Mouse (Mus musculus) lung, postnatal 10 days (tissue): ENCODE results near the gene Nfkbiz.

Source experiments
- DNase-seq: peaks from one replicate; pipeline ENCODE4 v3.0.0; 2021

Nfkbiz gene

DNA sequence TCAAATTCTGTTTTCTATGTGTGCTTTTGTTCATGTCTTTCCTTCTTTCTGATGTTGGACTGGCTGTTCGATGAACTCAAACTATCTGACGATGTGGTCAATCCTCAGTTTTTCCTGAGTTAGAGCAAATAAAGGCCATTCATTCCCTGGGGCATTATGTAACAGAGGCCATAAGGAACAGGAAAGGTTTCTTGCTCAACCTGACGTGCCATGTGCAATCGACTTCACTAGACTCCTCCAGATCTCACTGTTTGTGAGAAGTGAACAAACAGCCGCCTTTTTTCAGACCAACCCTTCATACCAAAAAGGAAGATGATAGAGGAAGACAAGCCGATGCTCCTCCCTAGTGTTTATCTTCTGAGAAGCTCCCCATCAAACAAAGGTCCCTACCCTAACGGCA lies 48.4 kb downstream of the Nfkbiz start:
- no peak for DNase-seq

DNA sequence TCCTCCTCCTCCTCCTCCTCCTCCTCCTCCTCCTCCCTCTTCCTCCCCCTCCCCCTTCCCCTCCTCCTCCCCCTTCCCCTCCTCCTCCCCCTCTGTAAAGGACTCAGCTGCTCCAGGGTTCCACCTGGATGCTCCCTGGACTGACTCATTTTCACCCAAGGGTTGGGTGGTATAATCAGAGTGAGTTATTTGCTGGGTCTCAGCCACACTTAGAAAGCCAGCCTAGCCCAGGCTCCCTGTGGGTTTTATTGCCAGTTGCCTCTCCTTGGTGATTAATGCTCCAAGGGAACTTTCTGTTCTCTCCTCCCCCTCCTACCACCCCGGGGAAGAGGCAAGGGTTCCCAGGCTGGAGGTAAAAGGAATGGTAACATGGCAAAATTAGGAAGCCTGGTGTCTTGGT lies 49.4 kb downstream of the Nfkbiz start:
- no peak for DNase-seq

DNA sequence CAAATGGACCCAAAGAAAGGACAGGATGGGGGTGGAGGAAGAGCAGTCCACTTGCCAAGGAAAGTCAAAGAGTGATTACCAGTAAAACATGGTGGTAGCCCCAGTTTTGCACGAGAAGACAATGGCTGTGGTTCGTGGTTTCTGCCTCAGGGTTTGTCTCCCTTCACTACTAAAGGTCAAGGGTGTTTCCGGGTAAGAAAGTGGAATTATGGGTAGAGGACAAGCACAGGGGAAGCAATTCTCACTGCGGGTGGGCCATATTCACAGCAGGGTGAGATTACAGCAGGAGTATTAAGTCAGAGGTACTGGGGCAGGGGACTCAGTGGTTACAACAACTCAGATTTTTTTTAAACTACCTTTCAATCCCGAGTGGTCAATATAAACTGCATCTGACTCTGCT lies 50.0 kb downstream of the Nfkbiz start:
- DNase-seq = no peak

DNA sequence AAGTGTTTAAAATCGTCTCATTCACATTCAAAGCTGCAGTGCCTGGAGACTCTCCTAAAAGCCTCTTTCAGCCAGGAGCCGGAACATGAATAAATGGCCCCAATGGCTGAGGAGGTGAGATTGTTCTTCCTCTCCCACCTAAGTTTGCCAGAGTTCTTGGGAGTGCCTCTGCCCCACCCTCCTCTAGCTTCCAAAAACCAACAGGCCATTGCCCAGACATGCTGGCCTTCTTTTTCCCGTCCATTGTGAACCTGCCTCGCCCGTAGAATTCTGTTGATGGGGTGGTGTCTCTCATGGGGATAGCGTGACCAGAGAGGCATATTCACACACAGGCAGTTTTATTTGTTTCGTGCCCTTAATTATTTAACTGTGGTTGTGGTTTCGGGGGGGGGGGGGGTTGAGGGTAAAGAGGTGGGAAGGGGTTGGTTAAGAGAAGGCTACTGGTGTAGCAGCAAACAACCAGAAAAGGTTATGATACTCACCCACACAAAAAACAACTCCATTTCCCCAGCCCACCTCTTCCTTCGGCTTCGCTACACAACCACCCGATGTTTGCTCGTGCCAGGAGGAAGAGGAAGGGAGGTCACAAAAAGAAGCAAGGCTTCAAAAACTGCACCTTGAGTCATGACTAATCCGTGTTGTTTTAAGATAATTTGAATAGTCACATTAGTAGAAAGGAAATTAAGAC lies 51.2 kb downstream of the Nfkbiz start:
- DNase-seq = no peak

DNA sequence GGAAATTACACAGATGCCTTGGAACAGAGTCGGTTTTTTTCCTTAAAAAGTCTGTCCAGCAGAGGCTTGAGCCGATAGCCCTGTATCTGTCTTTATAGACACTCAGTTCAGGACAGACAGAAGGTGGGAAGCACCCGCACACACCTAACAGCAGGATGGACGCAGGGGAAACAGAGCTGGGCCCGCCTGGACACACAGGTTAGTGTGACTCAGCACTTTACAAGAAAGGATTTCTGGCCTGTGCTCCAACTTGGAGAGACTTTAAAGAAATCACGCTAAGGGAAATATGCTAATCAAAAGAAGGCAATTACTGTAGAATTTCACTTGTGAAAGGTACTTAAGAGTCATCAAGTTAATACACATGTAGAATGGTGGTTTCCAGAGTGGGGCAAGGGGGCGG lies 54.3 kb downstream of the Nfkbiz start:
- DNase-seq = no peak

DNA sequence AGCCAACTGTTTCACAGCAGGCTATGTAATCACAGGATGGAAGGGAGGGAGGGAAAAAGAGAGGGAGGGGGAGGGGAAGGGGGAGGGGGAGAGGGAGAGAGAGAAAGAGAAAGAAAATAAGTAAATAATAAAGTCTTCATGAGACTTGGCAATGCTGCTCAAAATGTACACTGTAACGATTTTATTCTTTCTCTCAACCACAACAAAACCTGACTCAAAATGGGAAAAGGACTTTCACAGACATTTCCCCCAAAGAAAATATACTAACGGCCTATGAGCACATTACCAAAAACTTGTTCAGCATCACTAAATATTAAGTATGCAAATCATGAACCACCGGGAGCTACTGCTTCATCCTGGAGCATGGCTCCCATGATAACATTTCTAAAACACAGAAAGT lies 54.8 kb downstream of the Nfkbiz start:
- DNase-seq = no peak

DNA sequence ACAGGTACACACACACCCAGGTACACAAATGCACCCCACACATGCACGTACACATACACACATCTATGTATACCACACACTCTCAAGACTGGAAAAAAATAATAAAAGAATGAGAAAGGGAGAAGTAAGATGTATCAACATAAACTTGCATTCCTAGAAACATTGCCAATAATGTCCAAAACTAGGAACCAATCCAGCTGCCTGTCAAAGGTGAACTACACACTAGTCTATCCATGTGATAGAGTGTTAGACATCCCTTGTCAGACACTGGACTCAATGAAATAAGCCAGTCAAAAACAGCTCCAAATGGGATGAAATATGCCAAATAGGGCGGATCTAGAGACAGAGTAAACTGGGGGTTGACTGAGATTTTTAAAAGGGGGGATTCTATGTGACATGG lies 55.8 kb downstream of the Nfkbiz start:
- no peak for DNase-seq

DNA sequence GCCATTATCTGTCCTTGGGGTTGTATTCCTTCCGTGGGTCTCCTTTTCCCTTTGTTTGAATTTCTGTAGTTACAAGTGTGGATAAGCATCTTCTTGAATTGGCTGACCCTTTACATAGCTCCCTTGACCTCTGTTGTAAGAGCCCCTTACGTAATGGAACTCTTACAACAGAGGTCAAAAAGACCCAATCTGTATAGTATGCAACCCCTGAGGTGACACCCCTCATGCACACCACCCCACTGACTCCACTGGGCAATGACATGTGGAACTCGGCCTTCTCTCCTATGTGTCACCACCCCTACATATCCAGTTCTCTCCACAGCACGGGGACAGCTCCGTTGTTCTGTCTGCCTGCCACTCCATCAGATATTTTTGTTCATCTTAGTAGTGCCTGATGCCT lies 56.9 kb downstream of the Nfkbiz start:
- DNase-seq = peak; percentile 37

DNA sequence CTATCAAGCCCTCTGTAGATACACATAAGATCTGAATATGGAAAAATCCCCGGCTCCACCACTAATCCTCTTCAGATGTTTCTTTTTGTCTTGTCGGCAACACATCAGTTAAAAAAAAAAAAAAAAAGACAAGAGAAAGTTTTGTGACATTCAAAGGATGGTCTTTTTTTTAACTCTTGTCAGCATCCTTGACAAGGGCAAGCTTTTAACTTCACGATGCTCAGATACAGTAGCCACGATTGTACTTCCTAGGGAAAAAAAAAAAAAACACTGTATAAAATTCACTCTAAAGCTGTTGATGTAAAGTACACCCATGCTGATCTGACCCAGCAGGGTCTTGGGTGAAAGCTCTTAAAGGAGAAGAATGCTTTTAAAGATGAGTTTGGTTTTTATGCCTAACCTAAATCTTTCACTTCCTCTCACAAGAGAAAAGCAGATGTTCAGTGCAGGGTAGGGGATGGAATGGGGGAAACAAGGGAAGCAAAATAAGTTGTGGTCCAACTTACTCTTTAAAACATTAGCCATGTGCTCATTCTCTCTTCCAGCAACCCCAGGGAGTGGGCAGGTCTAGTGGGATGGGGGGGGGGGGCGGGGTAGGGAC lies 57.6 kb downstream of the Nfkbiz start:
- no peak for DNase-seq

DNA sequence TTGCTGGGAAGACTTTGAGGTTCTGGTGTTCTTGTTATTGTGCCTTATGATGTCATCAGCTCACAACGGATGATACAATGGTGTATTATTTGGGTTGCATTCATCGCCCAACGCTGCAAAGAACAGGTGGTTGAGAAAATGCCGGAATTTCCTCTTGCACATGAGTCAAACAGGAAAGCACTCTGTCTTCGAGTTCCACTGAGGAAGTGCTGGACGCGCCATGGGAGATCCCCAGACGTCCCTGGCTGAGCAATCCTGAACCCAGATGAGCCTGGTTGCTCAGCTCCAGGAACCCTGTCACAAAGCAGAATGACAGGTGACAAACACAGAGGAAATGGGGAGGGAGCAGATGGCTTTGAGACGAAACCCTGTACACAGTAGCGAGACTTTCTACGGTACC lies 62.4 kb downstream of the Nfkbiz start:
- no peak for DNase-seq

DNA sequence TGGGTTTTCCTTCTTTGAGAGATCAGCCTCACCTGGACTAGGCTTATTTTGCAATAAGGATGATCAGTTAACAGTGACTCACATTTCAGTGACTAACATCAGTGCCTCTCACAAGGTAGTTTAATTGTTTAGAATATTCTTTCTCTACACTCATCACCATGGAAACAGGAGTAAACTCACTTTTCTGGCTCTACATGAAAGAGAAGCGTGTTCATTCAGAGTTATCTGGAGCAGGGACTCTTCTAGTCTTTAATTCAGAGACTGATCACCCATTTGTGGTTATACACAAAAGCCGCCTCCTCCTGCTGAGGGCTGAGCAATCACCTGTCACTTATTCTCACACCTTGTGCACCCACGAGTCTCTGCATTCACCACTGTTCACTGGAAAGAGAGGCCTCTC lies 68.5 kb downstream of the Nfkbiz start:
- DNase-seq = no peak
